Mouse (Mus musculus): ENCODE results near the gene Tmem91.

Gene Tmem91

GRCm38 (mm10) chr7:25699851-25700250 is 24.9 kb upstream of the Tmem91 start:
- DNase-seq (ENCODE audit: low spot score): no peak

GRCm38 (mm10) chr7:25694104-25694503 is 19.1 kb upstream of the Tmem91 start:
- no peak for DNase-seq (ENCODE audit: low spot score)

- DNase-seq (ENCODE audit: low spot score): no peak
Observed at GRCm38 (mm10) chr7:25690051-25690450, 15.1 kb upstream of the Tmem91 start.

- no peak for DNase-seq (ENCODE audit: low spot score)
Observed at GRCm38 (mm10) chr7:25689603-25690021, 14.6 kb upstream of the Tmem91 start.

- DNase-seq (ENCODE audit: low spot score): peak; percentile 82
Observed at GRCm38 (mm10) chr7:25688810-25689586, 14.0 kb upstream of the Tmem91 start.

- DNase-seq (ENCODE audit: low spot score): peak; percentile 42
Observed at GRCm38 (mm10) chr7:25687811-25688401, 12.9 kb upstream of the Tmem91 start.

- DNase-seq (ENCODE audit: low spot score): peak; percentile 85
Observed at GRCm38 (mm10) chr7:25686680-25687531, 11.9 kb upstream of the Tmem91 start, which contains the start of gene Tgfb1. Gene Tgfb1 (plus strand): TSS chr7:25687002.

GRCm38 (mm10) chr7:25685926-25686470 is 11.0 kb upstream of the Tmem91 start:
- no peak for DNase-seq (ENCODE audit: low spot score)

GRCm38 (mm10) chr7:25684659-25685058 is 9.7 kb upstream of the Tmem91 start:
- DNase-seq (ENCODE audit: low spot score): no peak

- peak; percentile 62 for DNase-seq (ENCODE audit: low spot score)
Observed at GRCm38 (mm10) chr7:25683474-25684180, 8.7 kb upstream of the Tmem91 start.

- peak; percentile 57 for DNase-seq (ENCODE audit: low spot score)
Observed at GRCm38 (mm10) chr7:25681341-25682231, 6.6 kb upstream of the Tmem91 start.

GRCm38 (mm10) chr7:25680514-25681258 is 5.7 kb upstream of the Tmem91 start, which contains the start of gene B9d2:
Gene B9d2 (plus strand): TSS chr7:25680780.
- DNase-seq (ENCODE audit: low spot score): peak; percentile 97

GRCm38 (mm10) chr7:25679971-25680370 is 5.0 kb upstream of the Tmem91 start:
- DNase-seq (ENCODE audit: low spot score): no peak

GRCm38 (mm10) chr7:25677013-25677412 is 2.0 kb upstream of the Tmem91 start:
- no peak for DNase-seq (ENCODE audit: low spot score)

- no peak for DNase-seq (ENCODE audit: low spot score)
Observed at GRCm38 (mm10) chr7:25676085-25676781, 1.3 kb upstream of the Tmem91 start.

- no peak for DNase-seq (ENCODE audit: low spot score)
Observed at GRCm38 (mm10) chr7:25675405-25675804, 439 bp upstream of the Tmem91 start.

- DNase-seq (ENCODE audit: low spot score): no peak
Observed at GRCm38 (mm10) chr7:25674297-25674696, 669 bp downstream of the Tmem91 start.

GRCm38 (mm10) chr7:25672442-25672841 is 2.5 kb downstream of the Tmem91 start:
- no peak for DNase-seq (ENCODE audit: low spot score)

- DNase-seq (ENCODE audit: low spot score): no peak
Observed at GRCm38 (mm10) chr7:25671686-25672085, 3.3 kb downstream of the Tmem91 start.
